Mouse (Mus musculus): ENCODE measurements around the gene Caskin1. TPM values are rescaled to one million over a fixed set of nuclear protein-coding genes. Genes with fewer than 3 reads are reported as not detected.

Gene Caskin1
- polyA plus RNA-seq, 1 experiment from 2014 or later, result 3.6 TPM

DNA sequence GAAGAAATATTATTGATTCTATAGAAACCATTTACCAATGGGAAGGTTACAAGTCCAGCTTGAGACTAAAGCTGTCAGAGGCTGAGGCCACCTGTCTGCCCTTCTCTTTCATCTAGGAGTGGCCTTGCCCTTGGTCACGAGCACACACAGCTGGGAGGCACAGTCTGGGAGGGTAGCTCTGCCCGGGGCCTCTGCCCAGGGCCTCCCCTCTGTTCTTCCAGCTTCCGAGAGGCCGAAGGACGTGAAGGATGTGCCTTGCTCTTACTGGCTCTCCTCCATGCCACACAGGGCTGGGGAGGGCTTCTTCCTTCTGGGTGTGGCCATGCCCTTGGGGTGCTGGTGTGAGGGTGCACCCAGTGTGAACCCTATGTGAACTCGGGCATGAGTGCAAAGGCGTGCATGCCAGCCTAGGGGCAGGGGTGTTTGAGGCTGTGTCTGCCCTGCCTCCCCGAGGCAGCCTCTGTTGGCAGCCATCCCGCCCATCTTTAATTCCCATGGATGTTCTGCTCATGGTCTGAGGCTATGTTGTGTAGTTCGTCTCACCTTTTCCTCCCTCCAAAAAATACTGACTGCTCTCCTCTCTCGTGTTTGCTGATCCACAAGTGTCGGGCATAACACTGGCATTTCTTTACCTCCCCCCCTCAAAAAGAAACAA, 19.5 kb downstream of the Caskin1 start:
- H3K27ac ChIP-seq, result no peak overlapping the region
- no peak for DNase-seq (ENCODE audit: low spot score)
- H3K4me3 ChIP-seq, result no peak overlapping the region
- H3K36me3 ChIP-seq, result peaks cover 86% of the 10 kb centered on the region
- H3K4me1 ChIP-seq, result peaks cover 15% of the 10 kb centered on the region
- H3K9me3 ChIP-seq (replicated peaks), result no peaks in the 10 kb centered on the region
- peaks cover 16% of the 10 kb centered on the region for H3K27me3 ChIP-seq (ENCODE audit: low read depth, poor library complexity, severe bottlenecking)
- WGBS, result 87% methylated on average over 12 of the region's 12 CpGs

DNA sequence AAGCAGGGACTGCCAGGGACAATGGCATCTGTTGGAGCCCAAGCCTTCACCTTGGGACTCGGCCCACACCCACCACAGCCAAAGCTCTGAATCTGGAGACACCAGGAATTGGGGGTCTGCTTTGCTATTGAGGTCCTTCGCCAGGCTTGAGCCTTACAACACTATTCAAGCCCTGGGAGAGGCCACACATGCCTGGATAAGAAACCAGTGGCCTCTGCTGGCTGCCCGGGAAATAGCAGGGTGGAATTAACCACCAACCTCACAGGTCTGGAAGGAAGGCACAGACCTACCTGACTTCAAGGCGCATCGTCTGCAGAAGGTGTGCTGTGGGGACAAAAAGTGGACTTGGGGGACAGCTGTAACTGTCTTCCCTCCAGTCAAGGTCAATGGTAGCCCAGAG, 25.2 kb downstream of the Caskin1 start:
- WGBS, result 65% methylated on average over 5 of the region's 5 CpGs
- Histone ChIP-seq H3K27ac (0 out of 2 replicates have a peak overlapping the region, but pooled peaks have one; percentile 5), H3K36me3 (peaks cover 100% of the 10 kb centered on the region), H3K9me3 (replicated peaks) (no peaks in the 10 kb centered on the region), H3K4me1 (no peaks in the 10 kb centered on the region), H3K27me3 (ENCODE audit: low read depth, poor library complexity, severe bottlenecking) (no peaks in the 10 kb centered on the region), H3K4me3 (no peak overlapping the region)
- no peak for DNase-seq (ENCODE audit: low spot score)

DNA sequence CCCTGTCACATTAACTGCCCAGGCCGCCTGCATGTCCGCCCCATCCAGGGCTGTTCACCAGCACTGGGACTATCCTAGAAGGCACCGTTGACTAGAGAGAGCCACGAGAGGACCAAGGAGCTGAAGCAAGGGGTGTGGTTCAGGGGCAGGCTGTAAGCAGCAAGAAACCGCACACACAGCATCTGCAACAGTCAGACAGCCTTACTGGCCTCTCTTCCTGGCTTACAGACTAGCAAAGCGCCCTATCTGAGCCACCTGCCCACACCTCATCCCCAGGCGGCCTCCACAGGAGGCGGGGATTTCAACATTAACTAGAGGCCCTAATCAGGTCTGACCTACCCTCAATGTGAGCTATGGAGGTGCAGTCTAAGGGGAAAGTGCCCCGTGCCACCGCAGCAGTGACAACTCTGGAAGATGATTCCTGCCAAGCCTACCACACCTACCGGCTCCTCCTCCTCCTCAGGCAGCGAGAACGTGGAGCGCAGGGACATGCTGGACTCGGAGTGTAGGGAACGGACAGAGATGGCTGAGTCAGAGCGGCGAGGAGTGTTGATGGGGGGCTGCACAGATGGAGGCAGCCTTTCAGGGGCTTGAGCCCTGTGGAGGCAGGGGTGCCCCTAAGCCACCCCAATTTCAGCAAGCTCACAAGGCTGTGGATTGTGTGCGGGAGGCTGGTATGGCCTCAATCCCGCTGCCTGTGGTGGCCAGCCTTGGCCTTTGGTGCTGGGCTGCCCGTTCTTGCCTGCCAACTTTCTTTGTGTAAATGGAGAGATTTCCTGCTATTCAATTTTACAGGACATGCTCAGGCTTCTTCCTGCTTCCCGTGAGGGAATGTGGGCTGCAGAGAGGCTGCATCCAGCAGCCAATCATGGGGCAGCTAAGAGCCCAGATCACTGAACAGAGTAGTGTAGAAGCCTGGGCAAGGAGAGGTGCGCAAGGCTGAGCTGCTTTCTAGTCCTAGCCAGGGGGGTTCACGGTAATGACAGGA, 26.2 kb downstream of the Caskin1 start:
- Histone ChIP-seq H3K9me3 (replicated peaks) (no peaks in the 10 kb centered on the region), H3K36me3 (peaks cover 100% of the 10 kb centered on the region), H3K4me1 (no peaks in the 10 kb centered on the region), H3K27ac (peak overlapping the region; percentile 5; the same call in 1 of the 2 replicates), H3K4me3 (no peak overlapping the region), H3K27me3 (ENCODE audit: low read depth, poor library complexity, severe bottlenecking) (no peaks in the 10 kb centered on the region)
- WGBS, result 92% methylated on average over 24 of the region's 24 CpGs
- no peak for DNase-seq (ENCODE audit: low spot score)

GRCm38 (mm10) chr17:24520450-24520849, 32.0 kb downstream of the Caskin1 start:
- H3K36me3 ChIP-seq, result peaks cover 86% of the 10 kb centered on the region
- WGBS, result 88% methylated on average over 4 of the region's 4 CpGs
- H3K27ac ChIP-seq, result no peak overlapping the region
- H3K9me3 ChIP-seq (replicated peaks), result no peaks in the 10 kb centered on the region
- no peaks in the 10 kb centered on the region for H3K4me1 ChIP-seq
- no peaks in the 10 kb centered on the region for H3K27me3 ChIP-seq (ENCODE audit: low read depth, poor library complexity, severe bottlenecking)
- no peak overlapping the region for H3K4me3 ChIP-seq
- no peak for DNase-seq (ENCODE audit: low spot score)

- H3K36me3 ChIP-seq, result peaks cover 59% of the 10 kb centered on the region
- no peaks in the 10 kb centered on the region for H3K9me3 ChIP-seq (replicated peaks)
- no peak overlapping the region for H3K27ac ChIP-seq
- H3K27me3 ChIP-seq (ENCODE audit: low read depth, poor library complexity, severe bottlenecking), result no peaks in the 10 kb centered on the region
- 92% methylated on average over 2 of the region's 2 CpGs for WGBS
- no peak overlapping the region for H3K4me3 ChIP-seq
- DNase-seq (ENCODE audit: low spot score), result no peak
- H3K4me1 ChIP-seq, result peaks cover 19% of the 10 kb centered on the region
These were observed 36.3 kb downstream of the Caskin1 start for GRCm38 (mm10) chr17:24524734-24525133.

GRCm38 (mm10) chr17:24527315-24527714, 38.9 kb downstream of the Caskin1 start:
- no peaks in the 10 kb centered on the region for H3K27me3 ChIP-seq (ENCODE audit: low read depth, poor library complexity, severe bottlenecking)
- under 1% methylated on average over 18 of the region's 19 CpGs for WGBS
- no peaks in the 10 kb centered on the region for H3K9me3 ChIP-seq (replicated peaks)
- peaks cover 44% of the 10 kb centered on the region for H3K4me1 ChIP-seq
- H3K27ac ChIP-seq, result peak overlapping the region; percentile 91
- DNase-seq (ENCODE audit: low spot score), result no peak
- peak overlapping the region; percentile 89 for H3K4me3 ChIP-seq
- peaks cover 53% of the 10 kb centered on the region for H3K36me3 ChIP-seq

DNA sequence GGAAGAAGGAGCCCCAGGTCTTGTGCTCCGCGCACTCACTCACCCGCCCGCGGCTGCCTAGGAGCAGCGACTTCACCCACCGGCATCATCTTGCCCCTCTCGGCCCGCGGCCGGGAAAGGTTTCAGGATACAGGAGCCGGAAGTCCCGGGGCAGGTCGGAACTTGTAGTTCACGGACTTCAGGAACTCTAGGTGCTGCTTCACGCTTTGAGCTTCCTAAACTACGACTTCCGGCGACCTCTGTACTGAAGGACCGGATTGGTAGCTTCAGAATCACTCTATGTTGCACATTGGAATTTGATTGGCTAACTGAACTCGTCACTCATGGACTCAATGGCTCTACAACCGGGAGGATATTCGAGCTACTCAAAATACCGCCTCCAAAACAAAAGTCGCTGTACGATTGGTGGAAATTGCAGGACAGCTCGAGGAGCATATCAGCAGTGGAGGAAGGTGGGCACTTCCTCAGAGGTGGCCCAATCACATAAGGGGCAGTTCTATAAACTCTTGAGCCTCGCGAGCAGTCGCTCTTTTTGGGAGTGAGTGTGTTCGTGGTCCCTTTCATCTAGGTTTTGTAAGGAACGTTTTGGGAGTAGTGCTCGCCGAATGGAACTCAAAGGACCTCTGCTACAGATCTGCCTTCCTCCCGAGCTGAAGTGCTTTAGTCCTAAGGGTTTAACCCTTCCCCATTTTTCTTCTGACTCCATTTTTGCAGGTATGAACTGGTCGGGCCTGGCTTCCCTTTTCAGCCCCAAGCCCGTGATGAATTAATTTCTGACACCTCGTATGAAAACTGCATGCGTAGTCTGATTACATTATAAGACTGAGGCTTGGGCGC, 39.5 kb downstream of the Caskin1 start, which contains the start of gene Traf7:
Gene Traf7, minus strand, starts transcription at position 216 of the 837 bp plus-strand sequence.
- H3K4me3 ChIP-seq, result peak within 1 kb of the TSS; percentile 89
- WGBS, result 0% methylated on average over 40 of the region's 40 CpGs

GRCm38 (mm10) chr17:24528560-24528918, 40.1 kb downstream of the Caskin1 start:
- no peaks in the 10 kb centered on the region for H3K27me3 ChIP-seq (ENCODE audit: low read depth, poor library complexity, severe bottlenecking)
- H3K36me3 ChIP-seq, result peaks cover 47% of the 10 kb centered on the region
- DNase-seq (ENCODE audit: low spot score), result no peak
- H3K4me1 ChIP-seq, result peaks cover 56% of the 10 kb centered on the region
- peak overlapping the region; percentile 89 for H3K4me3 ChIP-seq
- H3K9me3 ChIP-seq (replicated peaks), result no peaks in the 10 kb centered on the region
- WGBS, result under 1% methylated on average over 8 of the region's 8 CpGs
- peak overlapping the region; percentile 91 for H3K27ac ChIP-seq

More for the DNA sequence above, 39.5 kb downstream of the Caskin1 start, which contains the start of gene Traf7:
- peaks cover 51% of the 10 kb centered on the region for H3K36me3 ChIP-seq
- no peaks in the 10 kb centered on the region for H3K27me3 ChIP-seq (ENCODE audit: low read depth, poor library complexity, severe bottlenecking)
- H3K4me1 ChIP-seq, result peaks cover 50% of the 10 kb centered on the region
- peak within 1 kb of the TSS; percentile 91 for H3K27ac ChIP-seq
- H3K9me3 ChIP-seq (replicated peaks), result no peaks in the 10 kb centered on the region
- peak; percentile 92 for DNase-seq (ENCODE audit: low spot score)

- H3K36me3 ChIP-seq, result peaks cover 44% of the 10 kb centered on the region
- H3K4me3 ChIP-seq, result peak overlapping the region; percentile 89
- H3K4me1 ChIP-seq, result peaks cover 60% of the 10 kb centered on the region
- 2% methylated on average over 4 of the region's 4 CpGs for WGBS
- peak; percentile 83 for DNase-seq (ENCODE audit: low spot score)
- peak overlapping the region; percentile 91 for H3K27ac ChIP-seq
- no peaks in the 10 kb centered on the region for H3K27me3 ChIP-seq (ENCODE audit: low read depth, poor library complexity, severe bottlenecking)
- no peaks in the 10 kb centered on the region for H3K9me3 ChIP-seq (replicated peaks)
These were observed 40.6 kb downstream of the Caskin1 start for GRCm38 (mm10) chr17:24529007-24529451.

DNA sequence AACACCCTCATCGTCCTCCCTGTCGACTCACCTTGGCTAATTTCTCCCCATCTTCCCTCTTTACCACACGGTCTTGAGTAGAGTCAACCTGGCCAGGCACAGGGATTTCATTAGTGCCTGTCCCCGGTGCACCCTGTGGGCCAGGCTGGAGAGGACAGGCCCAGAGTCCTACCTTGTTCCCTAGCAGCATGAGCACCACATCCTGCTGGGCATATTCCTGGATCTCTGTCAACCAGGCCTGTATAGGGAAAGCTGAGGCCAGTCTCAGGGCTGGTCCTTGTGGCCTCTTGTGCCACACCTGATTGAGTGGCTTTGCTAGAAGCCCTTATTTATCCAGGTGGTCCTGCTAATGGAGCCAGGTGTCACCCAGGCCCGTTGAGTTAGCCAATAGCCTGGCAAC, 41.5 kb downstream of the Caskin1 start:
- H3K27me3 ChIP-seq (ENCODE audit: low read depth, poor library complexity, severe bottlenecking), result no peaks in the 10 kb centered on the region
- H3K4me3 ChIP-seq, result peak overlapping the region; percentile 89
- H3K36me3 ChIP-seq, result peaks cover 36% of the 10 kb centered on the region
- WGBS, result 21% methylated on average over 5 of the region's 5 CpGs
- no peaks in the 10 kb centered on the region for H3K9me3 ChIP-seq (replicated peaks)
- H3K4me1 ChIP-seq, result peaks cover 60% of the 10 kb centered on the region
- H3K27ac ChIP-seq, result peak overlapping the region; percentile 91
- peak; percentile 31 for DNase-seq (ENCODE audit: low spot score)

DNA sequence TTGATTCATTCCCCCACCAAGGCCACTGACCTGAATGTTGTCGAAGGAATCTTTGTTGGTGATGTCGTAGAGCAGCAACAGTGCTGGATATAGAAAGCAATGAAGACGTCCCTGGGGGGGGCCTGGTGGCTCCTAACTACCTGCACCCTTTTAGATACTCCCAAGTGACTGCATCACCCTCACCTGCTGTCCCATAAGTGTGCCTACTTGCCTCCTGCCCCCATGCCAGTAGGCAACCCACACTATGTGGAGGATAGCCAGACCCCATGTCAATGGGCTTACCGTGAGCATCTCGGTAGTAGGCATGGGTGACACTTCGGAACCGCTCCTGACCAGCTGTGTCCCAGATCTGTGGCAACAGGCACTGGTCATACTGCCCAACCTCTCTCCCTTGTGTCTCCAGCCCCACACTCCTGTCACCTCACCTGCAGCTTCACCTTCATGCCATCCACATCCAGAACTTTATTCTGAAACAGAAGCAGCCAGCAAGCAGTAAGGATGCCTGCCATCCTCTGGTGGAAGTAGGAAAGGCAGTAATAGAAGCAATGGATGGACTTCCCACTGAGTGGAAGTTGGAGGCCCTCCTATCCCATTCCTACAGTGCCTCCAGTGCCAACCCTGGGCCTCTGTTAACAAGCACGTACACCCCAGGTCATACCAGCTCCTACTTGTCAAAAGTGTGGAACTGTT, 42.1 kb downstream of the Caskin1 start:
- 31% methylated on average over 8 of the region's 8 CpGs for WGBS
- H3K4me3 ChIP-seq, result peak overlapping the region; percentile 89

GRCm38 (mm10) chr17:24531064-24531463, 42.7 kb downstream of the Caskin1 start:
- peaks cover 60% of the 10 kb centered on the region for H3K4me1 ChIP-seq

More for the DNA sequence above, 42.1 kb downstream of the Caskin1 start:
- H3K27me3 ChIP-seq (ENCODE audit: low read depth, poor library complexity, severe bottlenecking), result no peaks in the 10 kb centered on the region
- peaks cover 31% of the 10 kb centered on the region for H3K36me3 ChIP-seq
- no peaks in the 10 kb centered on the region for H3K9me3 ChIP-seq (replicated peaks)
- H3K4me1 ChIP-seq, result peaks cover 60% of the 10 kb centered on the region
- peak; percentile 34 for DNase-seq (ENCODE audit: low spot score)
- no peak overlapping the region for H3K27ac ChIP-seq

More at GRCm38 (mm10) chr17:24531064-24531463, 42.7 kb downstream of the Caskin1 start:
- Histone ChIP-seq H3K36me3 (peaks cover 27% of the 10 kb centered on the region), H3K27me3 (ENCODE audit: low read depth, poor library complexity, severe bottlenecking) (no peaks in the 10 kb centered on the region), H3K27ac (no peak overlapping the region), H3K9me3 (replicated peaks) (no peaks in the 10 kb centered on the region), H3K4me3 (peak overlapping the region; percentile 89; the same call in 1 of the 2 replicates)
- 60% methylated on average over 3 of the region's 3 CpGs for WGBS
- no peak for DNase-seq (ENCODE audit: low spot score)

Measured in limb, embryonic 10.5 days (tissue).